Mouse (Mus musculus) embryo, embryonic 9.5 days (tissue): ENCODE measurements at regions not wholly inside any gene's neighbourhood (a gene's known extent, or its start where the extent isn't known, plus 50 kb on each side); places are given as distances from the start of the nearest gene placed in this dataset.

ENCODE experiments used
- DNase-seq: peaks from one replicate; pipeline ENCODE4 v3.0.0-alpha.2; 2017; ENCODE audit errors: extremely low spot score

DNA sequence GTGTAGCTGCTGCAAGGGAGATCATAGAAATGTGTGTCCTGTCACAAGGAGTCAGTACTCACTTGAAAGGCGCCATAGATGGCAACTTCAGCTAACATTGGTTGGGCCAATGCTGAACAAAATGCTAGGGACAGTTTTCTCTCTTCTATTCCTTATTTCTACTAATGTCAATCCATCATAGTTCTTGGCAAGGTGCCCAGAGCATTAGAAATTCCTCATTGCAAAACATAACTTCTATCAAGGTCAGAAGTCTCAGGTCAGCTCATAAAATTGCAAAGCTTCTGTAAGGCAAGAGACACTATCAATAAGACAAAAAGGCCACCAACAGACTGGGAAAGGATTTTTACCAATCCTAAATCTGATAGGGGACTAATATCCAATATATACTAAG lies 106.3 kb downstream of the D1Ertd622e start:
- no peak for DNase-seq

DNA sequence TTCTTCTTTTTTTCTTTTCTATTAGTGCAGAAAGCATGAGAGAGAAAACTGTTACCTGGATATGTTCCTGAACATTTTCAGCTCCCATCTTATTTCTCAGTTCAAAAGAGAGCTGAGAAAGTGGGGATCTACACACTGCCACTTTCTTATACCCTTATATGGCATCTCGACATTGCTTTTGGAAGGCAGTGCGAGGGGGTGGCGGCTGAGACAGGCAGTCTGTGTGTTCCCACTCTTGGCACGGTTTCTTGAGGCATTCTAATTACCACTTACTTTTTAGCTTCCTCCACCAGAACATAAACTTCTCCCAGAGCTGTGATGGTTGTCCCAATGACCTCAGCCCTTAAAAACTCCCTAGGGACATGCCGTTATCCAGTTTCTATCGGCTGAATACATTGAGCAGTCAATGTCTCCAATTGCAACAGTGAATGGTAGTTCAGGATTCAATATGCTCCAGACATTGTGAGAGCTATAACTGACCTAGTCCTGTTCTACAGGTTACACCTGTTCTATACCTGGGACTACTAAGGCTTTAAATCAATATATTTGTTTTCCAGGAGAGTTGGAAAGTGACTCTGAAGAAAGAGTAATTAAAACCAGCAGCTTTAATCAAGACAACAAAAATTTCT lies 106.8 kb downstream of the D1Ertd622e start:
- no peak for DNase-seq

GRCm38 (mm10) chr1:97553485-97554474 lies 108.1 kb downstream of the D1Ertd622e start:
- no peak for DNase-seq

DNA sequence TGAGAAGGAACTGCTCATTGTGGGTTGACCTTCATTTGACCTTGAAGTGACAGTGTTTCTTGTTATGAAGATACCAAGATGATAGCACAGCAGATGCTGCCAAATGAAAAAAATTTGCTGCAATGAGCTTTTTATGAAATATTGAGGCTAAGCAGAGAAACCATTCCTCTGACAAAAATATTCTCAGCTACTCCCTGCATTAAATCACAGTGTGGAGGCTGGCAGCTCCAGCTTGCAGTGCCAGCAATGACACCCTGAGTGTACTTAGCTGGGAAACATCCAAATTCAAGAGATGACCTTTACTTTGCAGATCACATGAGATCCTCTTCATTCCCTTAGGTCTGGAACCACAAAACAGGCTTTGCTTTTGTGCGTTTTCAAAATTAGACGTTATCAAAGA lies 109.0 kb downstream of the D1Ertd622e start:
- no peak for DNase-seq

- DNase-seq: no peak
Observed at GRCm38 (mm10) chr1:97541162-97541493, 120.7 kb downstream of the D1Ertd622e start.

DNA sequence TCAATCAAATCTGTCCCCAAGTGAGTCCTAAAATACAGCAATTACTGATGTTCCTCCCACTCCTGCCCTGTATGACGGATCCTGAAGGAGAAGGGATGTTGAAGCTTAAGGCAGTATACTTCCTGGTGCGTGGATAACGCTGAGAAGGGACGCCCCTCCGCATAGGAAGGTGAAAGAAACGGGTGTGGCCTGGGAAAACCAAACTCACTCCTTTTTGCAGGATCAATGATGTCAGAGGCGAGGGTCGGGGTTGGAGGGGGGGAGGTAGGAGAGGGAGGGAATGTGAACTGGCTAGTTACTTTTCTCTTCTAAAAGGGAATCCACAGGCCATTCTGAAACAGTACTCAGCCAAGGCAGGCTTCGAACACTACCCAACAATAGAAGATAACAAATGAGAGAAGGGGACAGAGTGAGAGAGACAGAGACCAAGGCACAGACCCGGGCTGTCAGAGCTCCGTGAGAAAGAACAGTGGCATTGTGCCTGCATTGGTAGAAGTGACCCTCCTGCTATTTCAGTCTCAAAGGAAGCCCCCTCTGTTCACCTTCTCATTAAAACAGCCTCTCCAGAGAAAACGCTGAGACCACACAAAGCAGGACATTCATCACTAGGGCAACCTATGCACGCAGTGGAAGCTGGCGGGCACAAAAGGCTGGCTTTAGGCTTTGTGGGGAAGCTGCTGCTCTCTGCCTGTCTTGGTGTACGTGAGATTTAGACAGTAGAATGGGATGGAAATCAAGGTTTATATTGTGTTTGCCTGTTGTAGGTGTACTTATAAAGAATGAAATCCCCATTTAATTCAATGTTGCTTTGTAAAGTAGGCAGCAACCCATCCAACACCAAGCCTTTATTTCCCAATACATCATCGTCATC lies 121.3 kb downstream of the D1Ertd622e start:
- DNase-seq: peak; percentile 56

DNA sequence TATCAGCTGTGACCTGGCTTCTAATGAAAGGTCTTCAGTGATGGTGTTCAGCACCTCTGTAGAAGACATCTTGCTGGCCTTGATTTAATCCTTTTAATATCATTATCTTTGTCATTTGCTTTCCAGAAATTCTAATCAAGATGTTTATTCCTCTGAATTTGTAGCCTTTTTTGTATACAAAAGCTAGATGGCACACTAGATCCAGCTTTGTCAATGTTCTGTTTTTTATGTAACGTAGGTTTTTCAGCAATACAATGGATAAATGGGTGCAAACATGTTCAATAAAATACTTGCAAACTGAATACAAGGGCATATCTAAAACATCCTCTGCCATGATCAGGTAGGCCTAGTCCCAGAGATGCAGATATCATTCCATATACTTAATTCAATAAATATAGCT lies 165.0 kb downstream of the D1Ertd622e start:
- no peak for DNase-seq

GRCm38 (mm10) chr1:97479921-97480320 lies 182.0 kb downstream of the D1Ertd622e start:
- DNase-seq: no peak
